Mouse (Mus musculus) ES-Bruce4 (cell line): ENCODE data around the gene Tmem106c.

Experiments
- CTCF ChIP-seq: IDR thresholded peaks from one replicate; pipeline ENCODE4 v1.8.1; 2011; ENCODE audit warnings: low read depth, low read length
- EP300 ChIP-seq: IDR thresholded peaks from 2 replicates; pipeline ENCODE4 v1.6.1; 2011; ENCODE audit warnings: low read depth, low read length; ENCODE audit not compliant: insufficient read depth

DNA sequence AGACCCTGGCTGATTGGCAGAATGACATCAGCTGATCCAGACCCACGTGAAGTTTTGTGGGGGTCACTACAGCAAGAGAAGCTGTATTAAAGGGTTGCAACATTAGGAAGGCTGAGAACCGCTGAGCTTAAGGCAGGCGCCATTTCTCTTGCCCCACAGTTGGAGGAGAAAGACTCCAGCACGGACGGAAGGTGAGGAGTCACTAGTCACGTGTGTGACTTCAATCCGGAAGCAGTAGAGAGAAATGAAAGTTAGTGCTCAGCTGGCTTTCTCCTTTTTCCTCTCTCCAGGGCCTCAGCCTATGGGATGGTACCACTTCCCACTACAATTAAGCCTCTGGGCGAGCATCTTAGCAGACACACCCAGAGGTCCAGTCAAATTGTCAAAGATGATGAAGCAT lies 21.5 kb upstream of the Tmem106c start:
- no peak for TF ChIP-seq CTCF
- no peak for TF ChIP-seq EP300
